Mouse (Mus musculus): ENCODE data around the gene Cyp24a1.

DNA sequence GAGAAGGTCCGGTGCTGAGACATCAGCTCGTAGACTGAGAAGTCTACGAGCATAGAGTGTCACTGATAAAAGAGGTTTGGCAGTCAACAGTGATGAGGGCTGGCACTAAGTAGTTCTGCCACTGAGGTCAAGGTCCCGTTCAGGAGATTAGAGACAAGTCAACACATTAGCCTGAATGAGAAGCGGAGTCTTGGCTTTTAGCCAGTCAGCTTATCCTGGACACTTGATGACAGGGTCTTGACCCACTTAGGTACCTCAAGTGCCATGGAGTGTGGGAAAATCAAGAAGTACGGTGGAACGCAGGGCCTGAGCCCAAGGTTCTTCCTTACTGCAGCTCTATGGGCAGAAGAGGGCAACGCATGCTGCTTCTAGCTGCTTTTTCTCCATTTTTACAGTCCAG is 20.3 kb downstream of the Cyp24a1 start:
- no peak for TF ChIP-seq CTCF (IDR thresholded peaks at IDR 0.05; ENCODE audit: low read depth, low read length)
- TF ChIP-seq POLR2A (IDR thresholded peaks at IDR 0.05; ENCODE audit: extremely low read depth, insufficient read depth, low read length) = no peak
